Mouse (Mus musculus) forebrain, embryonic 10.5 days (tissue): ENCODE data around the gene Tpte. TPM values are rescaled to one million over a fixed set of nuclear protein-coding genes. Genes with fewer than 3 reads are reported as not detected.

ENCODE experiments used
- DNase-seq: peaks from one replicate; pipeline ENCODE4 v3.0.0-alpha.2; 2017; ENCODE audit warnings: low spot score; ENCODE audit errors: extremely low spot score
- H3K27ac ChIP-seq: fragments of 300-500 bp; sonication (generic); 2 replicates; pipeline ENCODE4 v1.5.1; 2016; ENCODE audit warnings: mild to moderate bottlenecking
- H3K27me3 ChIP-seq: fragments of 300-500 bp; sonication (generic); 2 replicates; pipeline ENCODE4 v1.6.1; 2016; ENCODE audit warnings: mild to moderate bottlenecking; ENCODE audit not compliant: poor library complexity, severe bottlenecking
- H3K36me3 ChIP-seq: fragments of 300-500 bp; sonication (generic); replicated peaks from 2 replicates; pipeline ENCODE4 v1.6.1; 2016; ENCODE audit warnings: mild to moderate bottlenecking, moderate library complexity
- H3K4me1 ChIP-seq: fragments of 300-500 bp; sonication (generic); 2 replicates; pipeline ENCODE4 v1.6.1; 2016
- H3K4me3 ChIP-seq: fragments of 300-500 bp; sonication (generic); 2 replicates; pipeline ENCODE4 v1.5.1; 2016; ENCODE audit warnings: mild to moderate bottlenecking, moderate library complexity
- H3K9me3 ChIP-seq: fragments of 300-500 bp; sonication (generic); 2 replicates; pipeline ENCODE4 v1.6.1; 2016; ENCODE audit warnings: mild to moderate bottlenecking, moderate library complexity
- WGBS: fragments of 180-500 bp; shearing (Covaris S2); methylation state at CpG from one replicate; pipeline ENCODE4 v1.1.7; 2016; 5-methylcytosine and 5-hydroxymethylcytosine counted together
- polyA plus RNA-seq: library from polyadenylated mRNA; unstranded; fragments of >200 nt; fragmentation: Nextera tagmentation; extraction: Ambion mirVana; gene quantifications from 2 replicates; pipeline ENCODE4 v1.2.1, GENCODE M21; 2016

Gene Tpte
- polyA plus RNA-seq, result not detected in 2 replicates

DNA sequence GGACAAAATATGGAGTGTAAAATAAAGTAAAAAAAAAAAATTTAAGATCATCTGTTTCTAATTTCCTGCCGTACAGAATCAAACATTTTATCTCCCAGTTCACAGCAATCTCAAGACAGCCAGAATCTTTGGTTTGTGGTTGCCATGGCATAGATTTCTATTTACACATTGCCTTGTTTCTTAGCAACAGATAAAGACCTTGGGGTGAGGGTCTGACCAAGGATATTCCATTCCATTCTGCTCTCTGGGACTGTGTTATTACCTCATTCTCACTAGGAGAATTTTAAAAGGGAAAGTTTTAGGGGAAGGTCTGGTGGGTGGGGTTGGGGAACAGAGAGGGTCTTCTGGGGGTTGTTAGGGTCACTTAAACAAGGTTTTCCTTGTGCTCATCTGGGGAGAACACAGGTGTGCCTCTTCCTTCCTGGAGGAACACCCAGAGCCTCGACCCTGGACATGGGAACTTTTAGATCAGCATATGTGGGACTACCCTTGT, at the start of gene Tpte:
Gene Tpte, plus strand, starts transcription at position 443 of the 493 bp plus-strand sequence.
- Histone ChIP-seq H3K36me3 (no peaks in the 10 kb centered on the region), H3K27ac (no peak within 1 kb of the TSS), H3K27me3 (no peaks in the 10 kb centered on the region), H3K4me1 (no peaks in the 10 kb centered on the region), H3K9me3 (no peaks in the 10 kb centered on the region), H3K4me3 (no peak within 1 kb of the TSS)
- no peak for DNase-seq
- WGBS, result 77% methylated on average over 2 of the region's 2 CpGs

DNA sequence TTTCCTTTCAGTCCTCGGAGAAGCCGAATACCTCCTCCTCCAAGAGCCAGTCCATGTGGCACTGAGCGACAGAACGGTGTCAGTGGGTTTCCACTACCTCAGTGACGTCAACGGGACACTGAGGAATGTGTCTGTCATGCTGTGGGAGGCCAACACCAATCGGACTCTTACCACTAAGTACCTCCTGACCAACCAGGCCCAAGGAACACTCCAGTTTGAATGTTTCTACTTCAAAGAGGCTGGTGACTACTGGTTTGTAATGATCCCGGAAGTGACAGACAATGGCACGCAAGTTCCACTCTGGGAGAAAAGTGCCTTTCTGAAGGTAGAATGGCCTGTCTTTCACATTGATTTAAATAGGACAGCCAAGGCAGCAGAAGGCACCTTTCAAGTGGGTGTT, 40.3 kb upstream of the Tpte start:
- no peaks in the 10 kb centered on the region for H3K36me3 ChIP-seq
- H3K4me3 ChIP-seq, result no peak overlapping the region
- no peaks in the 10 kb centered on the region for H3K27me3 ChIP-seq
- 91% methylated on average over 9 of the region's 9 CpGs for WGBS
- DNase-seq, result no peak
- no peaks in the 10 kb centered on the region for H3K9me3 ChIP-seq
- H3K4me1 ChIP-seq, result peaks cover 2% of the 10 kb centered on the region; the same call in 1 of the 2 replicates
- no peak overlapping the region for H3K27ac ChIP-seq

DNA sequence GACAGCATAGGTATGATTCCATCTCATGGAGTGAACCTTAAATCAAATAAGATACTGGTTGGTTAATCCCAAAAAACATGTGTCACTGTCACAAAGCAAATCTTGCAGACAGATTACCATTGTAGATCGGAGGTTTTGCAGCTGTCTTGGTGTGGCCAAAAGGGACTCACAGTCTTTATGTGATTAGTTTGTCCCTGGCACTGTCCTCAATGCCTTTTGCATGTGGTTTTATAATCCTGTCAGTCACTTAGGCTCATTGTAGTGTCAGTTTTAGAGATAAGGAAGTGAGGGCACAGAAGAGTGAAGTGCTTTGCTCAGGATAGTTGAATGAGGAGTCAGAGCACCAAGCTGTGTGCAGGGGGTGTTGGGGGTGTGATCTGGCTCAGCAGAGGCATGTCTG, 37.6 kb upstream of the Tpte start:
- Histone ChIP-seq H3K9me3 (no peaks in the 10 kb centered on the region), H3K27ac (no peak overlapping the region), H3K4me1 (peaks cover 3% of the 10 kb centered on the region; the same call in 1 of the 2 replicates), H3K27me3 (no peaks in the 10 kb centered on the region), H3K4me3 (no peak overlapping the region), H3K36me3 (no peaks in the 10 kb centered on the region)
- no peak for DNase-seq
- 82% methylated on average over 1 of the region's 1 CpGs for WGBS

DNA sequence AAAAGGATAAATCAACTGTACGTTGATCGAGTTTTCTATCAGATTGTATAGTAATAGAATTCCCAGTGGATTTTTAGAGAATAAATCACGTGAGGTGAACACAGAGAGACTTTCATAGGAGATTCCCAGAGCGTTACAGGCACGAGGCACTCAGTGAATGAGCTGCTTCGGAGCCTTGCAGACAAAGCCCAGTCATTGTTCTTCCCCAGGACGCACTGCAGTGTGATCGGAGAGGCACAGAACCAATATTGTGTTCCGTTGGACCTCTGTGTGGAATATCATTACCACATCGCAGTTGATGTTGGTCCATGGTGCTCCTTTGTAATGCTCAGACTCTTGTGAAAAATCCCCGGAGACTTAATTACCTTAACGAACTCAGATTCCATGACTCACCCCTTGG, 35.3 kb upstream of the Tpte start:
- Histone ChIP-seq H3K36me3 (no peaks in the 10 kb centered on the region), H3K9me3 (no peaks in the 10 kb centered on the region), H3K27ac (no peak overlapping the region), H3K27me3 (no peaks in the 10 kb centered on the region), H3K4me3 (no peak overlapping the region), H3K4me1 (peaks cover 3% of the 10 kb centered on the region; the same call in 1 of the 2 replicates)
- no peak for DNase-seq
- WGBS, result 79% methylated on average over 12 of the region's 12 CpGs

GRCm38 (mm10) chr8:22249080-22249479, 34.2 kb upstream of the Tpte start:
- no peak overlapping the region for H3K27ac ChIP-seq
- H3K4me3 ChIP-seq, result no peak overlapping the region
- H3K36me3 ChIP-seq, result no peaks in the 10 kb centered on the region
- H3K9me3 ChIP-seq, result no peaks in the 10 kb centered on the region; the same call in 1 of the 2 replicates
- WGBS, result 87% methylated on average over 9 of the region's 9 CpGs
- peaks cover 3% of the 10 kb centered on the region; the same call in 1 of the 2 replicates for H3K4me1 ChIP-seq
- H3K27me3 ChIP-seq, result no peaks in the 10 kb centered on the region
- no peak for DNase-seq

- Histone ChIP-seq H3K9me3 (peaks cover 6% of the 10 kb centered on the region), H3K4me3 (no peak overlapping the region), H3K36me3 (peaks cover 7% of the 10 kb centered on the region; the same call in 1 of the 2 replicates), H3K4me1 (no peaks in the 10 kb centered on the region; the same call in 1 of the 2 replicates), H3K27me3 (no peaks in the 10 kb centered on the region), H3K27ac (no peak overlapping the region)
- DNase-seq, result no peak
- WGBS, result 88% methylated on average over 18 of the region's 18 CpGs
Measured at GRCm38 (mm10) chr8:22258946-22259450, 24.2 kb upstream of the Tpte start.

GRCm38 (mm10) chr8:22259531-22259930, 23.7 kb upstream of the Tpte start:
- no peak for DNase-seq
- 74% methylated on average over 12 of the region's 12 CpGs for WGBS
- H3K9me3 ChIP-seq, result peaks cover 6% of the 10 kb centered on the region
- no peaks in the 10 kb centered on the region for H3K27me3 ChIP-seq
- H3K4me1 ChIP-seq, result no peaks in the 10 kb centered on the region; the same call in 1 of the 2 replicates
- H3K4me3 ChIP-seq, result no peak overlapping the region
- no peak overlapping the region for H3K27ac ChIP-seq
- peaks cover 7% of the 10 kb centered on the region; the same call in 1 of the 2 replicates for H3K36me3 ChIP-seq

DNA sequence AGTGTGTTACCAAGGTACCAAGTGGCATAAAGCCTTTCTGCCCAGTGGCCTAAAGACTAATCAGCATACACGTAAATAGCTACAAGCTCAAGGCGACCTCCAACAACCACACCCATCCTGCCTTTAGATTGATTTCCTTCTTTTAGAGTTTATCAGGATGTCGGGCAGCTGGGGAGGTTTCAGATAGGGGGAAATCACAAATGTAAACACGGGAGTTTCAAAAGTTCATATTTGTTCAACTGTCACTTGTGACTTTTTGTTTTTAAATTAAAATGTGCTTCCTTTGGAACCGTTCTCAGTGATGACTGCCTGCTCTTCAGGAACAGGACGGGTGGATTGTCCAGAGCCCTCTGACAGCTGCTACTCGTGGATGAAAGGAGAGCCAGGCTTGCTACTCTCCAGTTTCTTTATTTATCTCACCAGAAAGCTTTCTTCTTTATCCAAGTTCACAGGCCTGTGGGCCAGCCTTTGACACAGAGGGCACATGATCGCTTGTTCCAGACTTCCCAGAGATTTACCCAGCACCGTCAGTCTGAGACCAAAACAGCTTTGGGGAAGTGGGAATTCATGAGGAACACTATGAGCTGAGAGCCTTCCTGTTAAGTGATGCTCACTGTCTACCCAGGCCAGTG, 23.0 kb upstream of the Tpte start:
- Histone ChIP-seq H3K9me3 (peaks cover 6% of the 10 kb centered on the region), H3K4me1 (no peaks in the 10 kb centered on the region; the same call in 1 of the 2 replicates), H3K36me3 (peaks cover 7% of the 10 kb centered on the region; the same call in 1 of the 2 replicates), H3K27ac (no peak overlapping the region), H3K4me3 (no peak overlapping the region), H3K27me3 (no peaks in the 10 kb centered on the region)
- 74% methylated on average over 9 of the region's 9 CpGs for WGBS
- no peak for DNase-seq

DNA sequence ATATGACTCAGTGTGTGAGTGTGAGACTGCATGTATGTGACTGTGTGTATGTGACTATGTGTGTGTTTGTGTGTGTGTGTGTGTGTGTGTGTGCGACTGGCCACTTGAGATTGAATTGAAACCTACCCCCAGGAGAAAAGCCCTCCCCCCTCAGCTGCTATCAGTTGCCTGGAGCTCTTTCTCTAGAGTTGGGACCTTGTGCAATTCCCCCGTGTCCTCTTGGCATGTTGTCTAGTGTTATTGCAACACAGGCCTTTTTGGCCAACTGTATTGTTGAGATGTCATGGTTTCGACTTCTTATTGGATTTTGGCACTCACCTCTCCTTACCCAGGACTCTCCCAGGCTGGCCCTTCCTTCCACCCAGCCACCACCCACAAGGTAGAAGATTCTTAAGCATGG, 21.0 kb upstream of the Tpte start:
- 91% methylated on average over 3 of the region's 3 CpGs for WGBS
- Histone ChIP-seq H3K4me3 (no peak overlapping the region), H3K9me3 (peaks cover 6% of the 10 kb centered on the region), H3K36me3 (peaks cover 7% of the 10 kb centered on the region; the same call in 1 of the 2 replicates), H3K27me3 (no peaks in the 10 kb centered on the region), H3K4me1 (no peaks in the 10 kb centered on the region; the same call in 1 of the 2 replicates), H3K27ac (no peak overlapping the region)
- DNase-seq, result no peak

- 79% methylated on average over 6 of the region's 6 CpGs for WGBS
- H3K27me3 ChIP-seq, result no peaks in the 10 kb centered on the region
- DNase-seq, result no peak
- no peaks in the 10 kb centered on the region; the same call in 1 of the 2 replicates for H3K4me1 ChIP-seq
- H3K9me3 ChIP-seq, result no peaks in the 10 kb centered on the region
- no peak overlapping the region for H3K4me3 ChIP-seq
- H3K36me3 ChIP-seq, result no peaks in the 10 kb centered on the region
- H3K27ac ChIP-seq, result no peak overlapping the region
Measured at GRCm38 (mm10) chr8:22264292-22264691, 18.9 kb upstream of the Tpte start.

- WGBS, result 92% methylated on average over 6 of the region's 6 CpGs
Measured at GRCm38 (mm10) chr8:22264787-22265186, 18.5 kb upstream of the Tpte start.

DNA sequence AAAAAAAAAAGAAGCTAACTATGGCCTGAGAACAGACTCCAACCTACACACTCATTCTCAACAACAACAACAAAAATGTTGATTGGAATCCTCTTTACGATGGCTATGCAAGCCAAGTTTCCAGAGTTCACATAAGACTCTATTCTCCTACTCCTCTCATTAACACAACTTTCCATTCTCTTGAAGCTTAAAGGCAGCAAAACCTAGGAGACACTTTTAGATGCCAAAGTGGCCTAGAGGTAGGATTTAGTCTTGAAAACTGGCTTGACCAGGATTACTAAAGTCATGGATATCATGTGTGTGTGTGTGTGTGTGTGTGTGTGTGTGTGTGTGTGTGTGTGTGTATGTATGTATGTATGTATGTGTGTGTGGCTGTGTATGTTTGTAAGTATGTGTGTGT, 18.0 kb upstream of the Tpte start:
- no peaks in the 10 kb centered on the region for H3K27me3 ChIP-seq
- no peaks in the 10 kb centered on the region for H3K9me3 ChIP-seq
- H3K4me3 ChIP-seq, result no peak overlapping the region
- H3K36me3 ChIP-seq, result no peaks in the 10 kb centered on the region
- no peak for DNase-seq
- H3K4me1 ChIP-seq, result no peaks in the 10 kb centered on the region; the same call in 1 of the 2 replicates
- H3K27ac ChIP-seq, result no peak overlapping the region
- WGBS, result 98% methylated on average over 1 of the region's 1 CpGs

More at GRCm38 (mm10) chr8:22264787-22265186, 18.5 kb upstream of the Tpte start:
- no peaks in the 10 kb centered on the region for H3K27me3 ChIP-seq
- no peak for DNase-seq
- no peaks in the 10 kb centered on the region for H3K9me3 ChIP-seq
- H3K27ac ChIP-seq, result no peak overlapping the region
- H3K4me3 ChIP-seq, result no peak overlapping the region
- H3K4me1 ChIP-seq, result no peaks in the 10 kb centered on the region; the same call in 1 of the 2 replicates
- no peaks in the 10 kb centered on the region for H3K36me3 ChIP-seq

- H3K4me1 ChIP-seq, result no peaks in the 10 kb centered on the region; the same call in 1 of the 2 replicates
- no peaks in the 10 kb centered on the region for H3K36me3 ChIP-seq
- DNase-seq, result no peak
- 90% methylated on average over 3 of the region's 3 CpGs for WGBS
- H3K4me3 ChIP-seq, result no peak overlapping the region
- no peaks in the 10 kb centered on the region for H3K27me3 ChIP-seq
- no peak overlapping the region for H3K27ac ChIP-seq
- no peaks in the 10 kb centered on the region for H3K9me3 ChIP-seq
Measured at GRCm38 (mm10) chr8:22266809-22267208, 16.4 kb upstream of the Tpte start.
